Mouse (Mus musculus): ENCODE results near the gene Rassf1.

Rassf1 gene

GRCm38 (mm10) chr9:107579023-107579900 lies 27.9 kb downstream of the Rassf1 start:
- no peak for DNase-seq (ENCODE audit: low read depth, low spot score)

- peak; percentile 92 for DNase-seq (ENCODE audit: low read depth, low spot score)
Measured at GRCm38 (mm10) chr9:107580501-107581317, 29.4 kb downstream of the Rassf1 start, which contains the start of gene Hyal3. Gene Hyal3 (plus strand): TSS chr9:107580818.

DNA sequence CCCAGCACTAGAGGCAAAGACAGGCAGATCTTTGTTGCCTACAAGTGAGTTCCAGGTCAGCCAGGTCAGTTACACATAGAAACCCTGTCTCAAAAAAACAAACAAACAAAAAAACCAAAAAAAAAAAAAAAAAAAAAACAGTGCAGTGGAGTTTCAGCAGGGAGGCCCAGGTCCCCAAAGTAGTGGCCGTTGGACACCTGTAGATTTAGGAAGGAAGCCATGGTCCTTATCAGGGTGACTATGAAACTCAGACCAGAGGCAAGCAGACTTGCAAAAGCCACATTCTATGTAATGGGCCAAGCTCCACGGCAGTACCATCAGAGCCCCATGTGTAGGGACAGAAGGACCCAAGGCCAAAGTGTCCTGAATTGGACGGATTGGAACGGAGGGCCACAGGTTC lies 30.2 kb downstream of the Rassf1 start:
- no peak for DNase-seq (ENCODE audit: low read depth, low spot score)

- no peak for DNase-seq (ENCODE audit: low read depth, low spot score)
Measured at GRCm38 (mm10) chr9:107582509-107583062, 31.2 kb downstream of the Rassf1 start.

- no peak for DNase-seq (ENCODE audit: low read depth, low spot score)
Measured at GRCm38 (mm10) chr9:107583174-107583573, 31.8 kb downstream of the Rassf1 start.

DNA sequence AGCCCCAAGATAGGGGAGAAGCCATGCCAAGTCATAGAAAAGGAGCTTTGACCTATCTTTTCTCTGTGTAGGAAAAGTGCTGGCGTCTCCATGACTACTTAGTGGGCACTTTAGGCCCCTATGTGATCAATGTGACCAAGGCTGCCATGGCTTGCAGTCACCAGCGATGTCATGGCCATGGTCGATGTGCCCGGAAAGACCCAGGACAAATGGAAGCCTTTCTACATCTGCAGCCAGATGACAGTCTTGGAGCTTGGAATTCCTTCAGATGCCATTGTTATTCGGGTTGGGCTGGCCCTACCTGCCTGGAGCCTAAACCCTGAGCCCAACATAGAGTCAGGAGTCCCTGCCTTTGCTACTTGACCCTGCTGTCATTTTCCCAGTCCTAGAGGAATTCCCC lies 35.1 kb downstream of the Rassf1 start:
- no peak for DNase-seq (ENCODE audit: low read depth, low spot score)

GRCm38 (mm10) chr9:107586974-107587832 lies 35.8 kb downstream of the Rassf1 start, which contains the start of gene Ifrd2:
Gene Ifrd2 (plus strand): TSS chr9:107587642.
- peak; percentile 99 for DNase-seq (ENCODE audit: low read depth, low spot score)

DNA sequence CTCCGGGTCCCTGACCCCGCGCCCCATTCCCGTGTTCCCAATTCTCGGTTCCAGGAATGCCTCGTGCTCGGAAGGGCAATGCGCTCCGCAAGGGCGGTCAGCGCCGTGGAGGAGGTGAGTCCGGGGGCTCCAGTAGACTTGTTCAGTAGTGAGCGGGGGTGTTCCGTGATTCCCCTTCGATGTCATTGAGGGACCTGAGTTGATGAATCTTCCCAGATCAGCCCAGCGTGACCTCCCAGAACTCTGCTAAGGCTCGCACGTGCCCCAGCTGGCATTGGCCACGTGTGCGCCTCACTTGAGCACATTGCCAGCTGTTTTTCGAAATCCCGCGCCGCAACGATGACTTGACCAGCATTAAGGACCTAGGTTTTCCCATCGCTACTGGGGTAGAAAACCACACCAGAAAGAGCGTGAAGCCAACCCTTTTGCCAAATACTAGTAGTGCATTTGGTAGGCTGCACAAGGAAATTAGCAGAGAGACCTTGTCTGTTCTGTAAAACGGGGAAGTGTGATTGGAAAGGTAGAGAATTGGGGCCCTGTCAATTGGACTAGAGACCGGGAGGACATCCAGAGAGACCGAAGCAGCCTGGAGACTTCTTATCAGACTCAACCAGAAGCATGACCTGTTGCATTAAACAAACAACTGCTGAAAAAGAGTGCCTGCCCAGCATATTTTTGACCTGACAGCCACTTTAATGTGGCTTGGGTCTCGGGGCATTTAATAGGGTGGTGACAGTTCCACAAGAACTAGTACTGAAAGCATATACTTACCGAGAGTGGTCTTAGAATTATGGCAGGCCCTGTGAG lies 36.7 kb downstream of the Rassf1 start:
- DNase-seq (ENCODE audit: low read depth, low spot score): no peak

DNA sequence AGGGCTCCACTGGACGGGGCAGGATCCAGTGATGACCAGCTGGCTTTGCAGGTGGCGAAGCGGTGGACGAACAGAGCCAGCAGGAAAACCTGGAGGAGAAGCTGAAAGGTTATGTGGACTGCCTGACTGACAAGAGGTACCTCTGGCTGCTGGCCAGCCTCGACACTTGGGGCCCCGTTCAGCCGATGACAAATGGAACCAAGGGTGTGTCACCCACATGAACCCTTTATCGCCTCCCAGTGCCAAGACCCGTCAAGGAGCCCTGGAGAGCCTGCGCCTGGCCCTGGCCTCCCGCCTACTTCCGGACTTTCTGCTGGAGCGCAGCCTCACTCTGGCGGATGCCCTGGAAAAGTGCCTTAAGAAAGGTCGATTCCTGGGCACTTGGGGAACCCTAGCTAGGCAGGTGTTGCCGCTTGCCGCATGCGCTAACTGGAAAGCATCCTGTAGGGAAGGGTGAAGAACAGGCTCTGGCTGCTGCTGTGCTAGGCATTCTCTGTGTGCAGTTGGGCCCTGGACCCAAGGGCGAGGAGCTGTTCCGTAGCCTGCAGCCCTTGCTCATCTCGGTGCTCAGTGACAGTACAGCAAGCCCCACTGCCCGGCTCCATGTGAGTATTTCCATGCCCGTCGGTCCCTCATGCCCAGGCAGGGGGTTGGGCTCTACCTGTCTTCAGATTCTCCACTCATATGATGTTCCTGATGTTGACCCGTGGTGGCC lies 38.9 kb downstream of the Rassf1 start:
- no peak for DNase-seq (ENCODE audit: low read depth, low spot score)

DNA sequence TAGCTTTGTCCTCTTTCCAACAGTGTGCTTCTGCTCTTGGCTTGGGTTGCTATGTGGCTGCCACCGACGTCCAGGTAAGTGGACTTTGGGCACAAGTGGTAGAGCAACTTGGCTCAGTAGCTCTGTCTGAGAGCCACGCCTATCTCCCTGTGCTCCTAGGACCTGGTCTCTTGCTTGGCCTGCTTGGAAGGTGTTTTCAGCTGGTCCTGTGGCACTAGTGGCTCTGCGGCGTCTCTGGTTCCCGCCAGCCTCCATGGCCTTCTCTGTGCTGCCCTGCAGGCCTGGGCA lies 39.4 kb downstream of the Rassf1 start:
- no peak for DNase-seq (ENCODE audit: low read depth, low spot score)

- DNase-seq (ENCODE audit: low read depth, low spot score): no peak
Measured at GRCm38 (mm10) chr9:107593101-107593976, 42.0 kb downstream of the Rassf1 start.

GRCm38 (mm10) chr9:107594281-107595062 lies 43.1 kb downstream of the Rassf1 start:
- no peak for DNase-seq (ENCODE audit: low read depth, low spot score)

- no peak for DNase-seq (ENCODE audit: low read depth, low spot score)
Measured at GRCm38 (mm10) chr9:107596619-107597569, 45.5 kb downstream of the Rassf1 start.

- no peak for DNase-seq (ENCODE audit: low read depth, low spot score)
Measured at GRCm38 (mm10) chr9:107598385-107598784, 47.0 kb downstream of the Rassf1 start.

GRCm38 (mm10) chr9:107599433-107599832 lies 48.1 kb downstream of the Rassf1 start:
- DNase-seq (ENCODE audit: low read depth, low spot score): no peak

DNA sequence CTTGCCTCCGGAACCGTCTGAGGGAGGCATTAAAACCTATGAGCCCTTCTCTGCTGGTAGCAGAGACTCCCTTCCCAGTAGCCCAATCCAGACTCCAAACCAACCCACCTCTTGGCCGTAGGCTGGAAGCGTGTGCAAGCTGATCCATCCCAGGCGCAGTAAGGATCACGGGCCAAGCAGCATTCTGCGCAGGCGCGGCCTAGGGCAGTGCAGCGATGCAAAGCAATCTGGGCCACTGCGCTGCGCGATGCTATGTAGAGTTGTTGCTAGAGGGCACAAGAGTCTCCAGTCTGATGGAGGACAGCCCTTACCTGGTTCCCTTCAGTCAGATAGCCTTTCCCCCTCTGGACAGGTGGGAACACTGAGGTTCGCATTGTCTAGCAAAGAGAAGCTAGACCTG lies 48.5 kb downstream of the Rassf1 start:
- no peak for DNase-seq (ENCODE audit: low read depth, low spot score)

DNA sequence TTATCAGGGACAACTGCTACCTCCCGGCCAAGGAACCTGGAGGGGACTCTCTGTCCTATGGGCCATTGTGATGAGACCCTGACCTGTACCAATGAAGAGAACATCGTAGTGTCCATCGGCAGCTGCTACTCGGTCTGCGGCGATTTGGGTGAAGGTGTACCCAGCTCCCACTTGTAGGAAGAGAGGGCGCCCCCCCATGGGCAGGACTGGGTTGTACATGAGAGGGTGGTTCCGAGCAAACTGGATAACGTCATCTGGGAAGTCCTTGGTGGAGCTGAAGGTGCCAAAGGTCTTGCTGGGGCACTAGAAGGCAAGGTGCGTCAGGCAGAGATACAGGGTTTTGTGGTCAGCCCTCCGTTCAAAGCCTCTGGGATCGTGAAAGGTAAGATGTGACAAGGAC lies 49.4 kb downstream of the Rassf1 start:
- peak; percentile 50 for DNase-seq (ENCODE audit: low read depth, low spot score)

Measured in CD4-positive, CD25-positive, alpha-beta regulatory T cell, adult 2 months (primary cell).